Mouse (Mus musculus) midbrain, postnatal 0 days (tissue): ENCODE results near the gene Ckmt2. TPM values are rescaled to one million over a fixed set of nuclear protein-coding genes. Genes with fewer than 3 reads are reported as not detected.
A peak's percentile ranks its signal among the peaks of the same experiment; 100 is the strongest.

ENCODE experiments used
- ATAC-seq: fragments of 200-750 bp; cut with Nextera tagmentation; 2 replicates; pipeline ENCODE4 v1.8.0; 2017; ENCODE audit warnings: moderate number of reproducible peaks, mild to moderate bottlenecking, moderate TSS enrichment, moderate library complexity; ENCODE audit not compliant: low FRiP score
- DNase-seq: peaks from one replicate; pipeline ENCODE4 v3.0.0-alpha.2; 2015; ENCODE audit warnings: low spot score
- H3K27ac ChIP-seq: fragments of 300-500 bp; sonication (generic); 2 replicates; pipeline ENCODE4 v1.5.1; 2014; ENCODE audit warnings: low read depth, mild to moderate bottlenecking, low read length, mixed read lengths
- H3K27me3 ChIP-seq: fragments of 300-500 bp; sonication (generic); 2 replicates; pipeline ENCODE4 v1.6.1; 2014; ENCODE audit warnings: low read length, control low read depth, mixed read lengths; ENCODE audit not compliant: insufficient read depth
- H3K36me3 ChIP-seq: fragments of 300-500 bp; sonication (generic); 2 replicates; pipeline ENCODE4 v1.6.1; 2014; ENCODE audit warnings: low read length, control low read depth, mixed read lengths; ENCODE audit not compliant: insufficient read depth
- H3K4me1 ChIP-seq: fragments of 300-500 bp; sonication (generic); 2 replicates; pipeline ENCODE4 v1.6.1; 2014; ENCODE audit warnings: mild to moderate bottlenecking, control low read depth, antibody characterized with exemption, low read length, mixed read lengths; ENCODE audit not compliant: insufficient read depth
- H3K4me2 ChIP-seq: fragments of 300-500 bp; sonication (generic); 2 replicates; pipeline ENCODE4 v1.6.1; 2014; ENCODE audit warnings: low read depth, mild to moderate bottlenecking, low read length, mixed read lengths; ENCODE audit not compliant: poor library complexity, severe bottlenecking
- H3K4me3 ChIP-seq: fragments of 300-500 bp; sonication (generic); 2 replicates; pipeline ENCODE4 v1.5.1; 2014; ENCODE audit warnings: low read depth, mild to moderate bottlenecking, low read length, moderate library complexity
- H3K9ac ChIP-seq: fragments of 300-500 bp; sonication (generic); replicated peaks from 2 replicates; pipeline ENCODE4 v1.6.1; 2014; ENCODE audit warnings: mild to moderate bottlenecking, low read length, moderate library complexity, mixed read lengths; ENCODE audit not compliant: poor library complexity, severe bottlenecking
- H3K9me3 ChIP-seq: fragments of 300-500 bp; sonication (generic); 2 replicates; pipeline ENCODE4 v1.6.1; 2016; ENCODE audit warnings: low read length, control low read depth
- CTCF ChIP-seq: IDR thresholded peaks from 2 replicates; pipeline ENCODE4 v1.5.1; 2016; ENCODE audit warnings: antibody characterized with exemption, mild to moderate bottlenecking
- WGBS: fragments of 180-500 bp; shearing (Covaris S2); extraction: QIAGEN DNeasy Blood & Tissue Kit; methylation state at CpG from one replicate; pipeline ENCODE4 v1.1.7; 2014; 5-methylcytosine and 5-hydroxymethylcytosine counted together
- polyA plus RNA-seq: library from polyadenylated mRNA; unstranded; fragments of >200 nt; fragmentation: Nextera tagmentation; extraction: Ambion mirVana; gene quantifications from 2 replicates; pipeline ENCODE4 v1.2.1, GENCODE M21; 2015
- total RNA-seq: library from RNA; depleted of rRNA; stranded (reverse); fragments of >200 nt; gene quantifications from 2 replicates; pipeline ENCODE4 v1.2.3, GENCODE M21; 2014

Gene Ckmt2
- total and polyA plus RNA-seq, 2 experiments from 2014 or later, result not detected

DNA sequence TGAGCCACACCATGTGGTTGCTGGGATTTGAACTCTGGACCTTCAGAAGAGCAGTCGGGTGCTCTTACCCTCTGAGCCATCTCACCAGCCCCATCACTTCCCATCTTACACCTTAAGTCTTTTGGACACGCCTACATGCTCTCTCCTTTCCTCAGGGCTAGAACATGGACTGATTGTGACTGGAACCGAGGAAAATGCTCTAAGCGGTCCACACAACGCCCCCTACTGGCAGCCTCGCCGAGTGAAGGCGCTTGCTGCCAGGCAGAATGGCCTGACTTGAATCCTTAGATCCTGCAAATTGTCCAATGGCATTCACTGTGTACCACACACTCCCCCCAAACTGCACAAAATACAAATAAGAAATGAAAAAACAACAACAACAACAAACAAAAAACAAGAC, 19.3 kb downstream of the Ckmt2 start:
- 70% methylated on average over 8 of the region's 8 CpGs for WGBS
- no peaks in the 10 kb centered on the region for H3K27me3 ChIP-seq
- H3K9me3 ChIP-seq, result no peaks in the 10 kb centered on the region
- H3K4me3 ChIP-seq, result no peak overlapping the region
- TF ChIP-seq CTCF, result 0 out of 2 replicates have a peak, but pooled peaks have one; percentile 4
- no peak overlapping the region for H3K9ac ChIP-seq
- no peak overlapping the region for H3K4me2 ChIP-seq
- no peak overlapping the region for H3K27ac ChIP-seq
- no peaks in the 10 kb centered on the region for H3K4me1 ChIP-seq
- DNase-seq (no peak), ATAC-seq (no peak)
- no peaks in the 10 kb centered on the region for H3K36me3 ChIP-seq

DNA sequence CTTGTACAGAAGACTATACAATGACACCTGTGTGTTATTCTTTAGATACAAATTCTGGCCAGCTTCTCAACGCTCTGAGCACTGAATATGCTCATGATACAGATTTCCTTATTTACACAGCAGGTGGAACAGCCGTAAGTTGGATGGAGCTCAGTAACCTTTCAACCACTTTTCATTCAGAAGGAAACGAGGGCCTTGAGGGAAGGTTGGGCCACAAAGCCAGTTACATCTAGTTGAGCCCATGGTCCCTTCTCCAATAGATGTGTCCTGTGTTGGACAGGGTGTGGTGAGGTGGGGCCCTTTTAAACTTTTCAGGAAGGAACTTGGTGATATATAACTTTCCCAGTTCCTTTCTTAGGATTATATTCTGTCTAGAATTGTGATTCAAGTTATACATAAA, 22.3 kb downstream of the Ckmt2 start:
- ATAC-seq (no peak), DNase-seq (no peak)
- Histone ChIP-seq H3K4me3 (no peak overlapping the region), H3K27ac (no peak overlapping the region), H3K4me2 (no peak overlapping the region), H3K36me3 (no peaks in the 10 kb centered on the region), H3K4me1 (no peaks in the 10 kb centered on the region), H3K9me3 (no peaks in the 10 kb centered on the region), H3K9ac (no peak overlapping the region), H3K27me3 (no peaks in the 10 kb centered on the region)
- WGBS, result 83% methylated on average over 3 of the region's 3 CpGs
- no peak for TF ChIP-seq CTCF

GRCm38 (mm10) chr13:91827876-91828275, 48.8 kb downstream of the Ckmt2 start:
- Histone ChIP-seq H3K4me2 (no peak overlapping the region), H3K9me3 (no peaks in the 10 kb centered on the region; the same call in 1 of the 2 replicates), H3K4me3 (no peak overlapping the region), H3K27me3 (no peaks in the 10 kb centered on the region), H3K4me1 (no peaks in the 10 kb centered on the region), H3K9ac (no peak overlapping the region), H3K36me3 (no peaks in the 10 kb centered on the region), H3K27ac (no peak overlapping the region)
- DNase-seq (no peak), ATAC-seq (no peak)
- no peak for TF ChIP-seq CTCF

- DNase-seq, result no peak
- WGBS, result 97% methylated on average over 2 of the region's 2 CpGs
Observed at GRCm38 (mm10) chr13:91826066-91826465, 50.6 kb downstream of the Ckmt2 start.

GRCm38 (mm10) chr13:91824845-91825550, 51.7 kb downstream of the Ckmt2 start:
- Histone ChIP-seq H3K9ac (no peak overlapping the region), H3K4me3 (no peak overlapping the region), H3K9me3 (no peaks in the 10 kb centered on the region; the same call in 1 of the 2 replicates), H3K27me3 (no peaks in the 10 kb centered on the region), H3K27ac (no peak overlapping the region), H3K36me3 (no peaks in the 10 kb centered on the region), H3K4me1 (no peaks in the 10 kb centered on the region), H3K4me2 (no peak overlapping the region)
- no peak for ATAC-seq
- no peak for TF ChIP-seq CTCF
- DNase-seq, result peak; percentile 28
- 70% methylated on average over 4 of the region's 4 CpGs for WGBS

More at GRCm38 (mm10) chr13:91826066-91826465, 50.6 kb downstream of the Ckmt2 start:
- no peaks in the 10 kb centered on the region for H3K4me1 ChIP-seq
- H3K9ac ChIP-seq, result no peak overlapping the region
- no peaks in the 10 kb centered on the region for H3K36me3 ChIP-seq
- H3K27ac ChIP-seq, result no peak overlapping the region
- TF ChIP-seq CTCF, result no peak
- H3K4me3 ChIP-seq, result no peak overlapping the region
- H3K27me3 ChIP-seq, result no peaks in the 10 kb centered on the region
- H3K4me2 ChIP-seq, result no peak overlapping the region
- no peak for ATAC-seq
- no peaks in the 10 kb centered on the region; the same call in 1 of the 2 replicates for H3K9me3 ChIP-seq

DNA sequence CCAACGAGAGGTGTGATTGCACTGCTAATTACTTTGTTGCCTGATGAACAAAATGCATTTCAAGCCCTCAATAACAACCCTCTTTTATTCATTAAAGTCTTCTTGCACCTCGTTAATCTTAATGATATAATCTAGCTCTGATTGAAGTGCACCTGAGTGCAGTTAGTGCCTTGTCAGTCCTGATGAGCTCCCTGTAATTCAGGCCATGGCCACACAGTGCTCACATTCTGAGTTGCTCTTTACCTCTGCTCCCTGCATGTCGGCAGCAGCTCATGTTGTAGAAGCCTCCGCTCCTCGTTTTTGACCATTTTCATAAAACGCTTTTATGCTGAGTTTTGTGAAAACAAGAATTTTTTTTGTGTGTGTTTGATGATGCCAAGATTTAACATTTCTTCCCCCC, 53.0 kb downstream of the Ckmt2 start:
- Histone ChIP-seq H3K36me3 (no peaks in the 10 kb centered on the region), H3K9ac (no peak overlapping the region), H3K27me3 (no peaks in the 10 kb centered on the region), H3K4me1 (no peaks in the 10 kb centered on the region), H3K9me3 (no peaks in the 10 kb centered on the region; the same call in 1 of the 2 replicates), H3K27ac (no peak overlapping the region), H3K4me3 (no peak overlapping the region), H3K4me2 (no peak overlapping the region)
- no peak for ATAC-seq
- DNase-seq, result peak; percentile 9
- no peak for TF ChIP-seq CTCF
- WGBS, result 75% methylated on average over 6 of the region's 6 CpGs
